Mouse (Mus musculus): ENCODE data around the gene Spata33. TPM values are rescaled to one million over a fixed set of nuclear protein-coding genes. Genes with fewer than 3 reads are reported as not detected.

Spata33 gene
- polyA plus RNA-seq, 1 experiment, result 3.4 TPM

Other genes with a start within 250 kb of the Spata33 start
- gene Ankrd11, start 170.6 kb upstream of the Spata33 start, polyA plus RNA-seq (2012; rRNA removed), result 48.7 and 53.0 TPM in 2 replicates
- gene Spg7, start 149.9 kb upstream of the Spata33 start, polyA plus RNA-seq (2012; rRNA removed), result 113 and 128 TPM in 2 replicates
- 1,855 and 2,227 TPM in 2 replicates for gene Rpl13, start 110.5 kb upstream of the Spata33 start, polyA plus RNA-seq (2012; rRNA removed)
- gene Cpne7, start 95.5 kb upstream of the Spata33 start, polyA plus RNA-seq (2012; rRNA removed), result 3.7 and 6.1 TPM in 2 replicates
- gene Sult5a1, start 54.5 kb upstream of the Spata33 start, polyA plus RNA-seq (2012; rRNA removed), result 73.5 and 81.9 TPM in 2 replicates
- 94.5 and 111 TPM in 2 replicates for gene Dpep1, start 26.6 kb upstream of the Spata33 start, polyA plus RNA-seq (2012; rRNA removed)
- 126 and 136 TPM in 2 replicates for gene Chmp1a, start 69 bp upstream of the Spata33 start, polyA plus RNA-seq (2012; rRNA removed)
- 58.8 and 64.5 TPM in 2 replicates for gene Cdk10, start 12.0 kb downstream of the Spata33 start, polyA plus RNA-seq (2012; rRNA removed)
- 13.3 and 17.4 TPM in 2 replicates for gene Spata2l, start 23.4 kb downstream of the Spata33 start, polyA plus RNA-seq (2012; rRNA removed)
- gene Zfp276, start 41.4 kb downstream of the Spata33 start, polyA plus RNA-seq (2012; rRNA removed), result 30.5 and 35.1 TPM in 2 replicates
- gene Vps9d1, start 41.5 kb downstream of the Spata33 start, polyA plus RNA-seq (2012; rRNA removed), result 54.0 and 57.9 TPM in 2 replicates
- 81.8 and 123 TPM in 2 replicates for gene Fanca, start 105.7 kb downstream of the Spata33 start, polyA plus RNA-seq (2012; rRNA removed)
- gene Spire2, start 119.9 kb downstream of the Spata33 start, polyA plus RNA-seq (2012; rRNA removed), result 2.6 and 2.7 TPM in 2 replicates
- 207 and 223 TPM in 2 replicates for gene Tcf25, start 160.9 kb downstream of the Spata33 start, polyA plus RNA-seq (2012; rRNA removed)
- not detected in 2 replicates for gene Mc1r, start 194.3 kb downstream of the Spata33 start, polyA plus RNA-seq (2012; rRNA removed)
- gene Tubb3, start 198.6 kb downstream of the Spata33 start, polyA plus RNA-seq (2012; rRNA removed), result 0.42 and 0.97 TPM in 2 replicates
- gene Def8, start 210.7 kb downstream of the Spata33 start, polyA plus RNA-seq (2012; rRNA removed), result 42.0 and 45.1 TPM in 2 replicates